Mouse (Mus musculus) Muller cell, postnatal 12 days (primary cell): ENCODE measurements around the gene Ranbp6.

Experiments
- DNase-seq: peaks from one replicate; pipeline ENCODE4 v3.0.0-alpha.2; 2015; ENCODE audit errors: inconsistent ontology term

The Ranbp6 gene

GRCm38 (mm10) chr19:29812581-29813460 lies at the start of gene Ranbp6:
Gene Ranbp6, minus strand, starts transcription at chr19:29812974.
- DNase-seq = peak; percentile 90

DNA sequence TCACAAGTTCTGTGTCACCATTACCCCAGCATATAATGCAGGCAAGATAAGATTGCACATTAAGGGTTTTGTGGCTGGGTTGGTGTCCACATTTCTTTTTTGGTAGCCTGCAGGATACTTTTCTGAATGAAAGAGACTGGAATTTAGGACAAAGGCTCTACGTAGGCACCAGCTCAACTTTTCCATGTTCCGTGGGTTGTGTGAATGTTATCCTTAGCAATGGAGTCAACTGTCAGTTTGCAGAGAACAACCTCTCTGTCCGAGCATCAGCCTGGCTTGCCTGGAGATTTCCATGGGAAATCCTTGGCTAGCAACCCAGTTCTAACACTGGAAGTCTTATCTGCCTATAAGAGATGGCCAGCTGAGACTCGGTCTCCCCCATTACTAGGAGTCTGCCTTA lies 48.0 kb upstream of the Ranbp6 start:
- DNase-seq = no peak

DNA sequence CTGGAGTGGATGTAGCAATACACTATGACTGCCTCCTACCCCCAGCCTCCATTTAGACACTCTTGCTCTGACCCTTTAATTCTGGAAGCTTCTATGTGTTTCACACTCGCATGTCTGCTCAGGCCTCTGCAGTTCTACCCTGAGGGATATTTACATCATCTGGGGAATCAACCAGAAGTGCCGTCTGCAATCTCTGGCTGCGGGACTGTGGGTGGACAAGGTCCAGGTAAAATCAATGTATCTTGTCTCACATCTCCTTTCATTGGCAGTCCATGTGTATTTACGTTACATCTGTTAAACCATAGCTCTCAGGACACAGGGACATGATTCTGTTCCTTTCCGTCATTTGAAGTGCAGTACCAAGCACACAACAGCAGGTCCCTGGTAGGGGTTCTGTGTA lies 44.5 kb upstream of the Ranbp6 start:
- no peak for DNase-seq

- no peak for DNase-seq
These were observed 40.9 kb upstream of the Ranbp6 start for GRCm38 (mm10) chr19:29853711-29854110.

DNA sequence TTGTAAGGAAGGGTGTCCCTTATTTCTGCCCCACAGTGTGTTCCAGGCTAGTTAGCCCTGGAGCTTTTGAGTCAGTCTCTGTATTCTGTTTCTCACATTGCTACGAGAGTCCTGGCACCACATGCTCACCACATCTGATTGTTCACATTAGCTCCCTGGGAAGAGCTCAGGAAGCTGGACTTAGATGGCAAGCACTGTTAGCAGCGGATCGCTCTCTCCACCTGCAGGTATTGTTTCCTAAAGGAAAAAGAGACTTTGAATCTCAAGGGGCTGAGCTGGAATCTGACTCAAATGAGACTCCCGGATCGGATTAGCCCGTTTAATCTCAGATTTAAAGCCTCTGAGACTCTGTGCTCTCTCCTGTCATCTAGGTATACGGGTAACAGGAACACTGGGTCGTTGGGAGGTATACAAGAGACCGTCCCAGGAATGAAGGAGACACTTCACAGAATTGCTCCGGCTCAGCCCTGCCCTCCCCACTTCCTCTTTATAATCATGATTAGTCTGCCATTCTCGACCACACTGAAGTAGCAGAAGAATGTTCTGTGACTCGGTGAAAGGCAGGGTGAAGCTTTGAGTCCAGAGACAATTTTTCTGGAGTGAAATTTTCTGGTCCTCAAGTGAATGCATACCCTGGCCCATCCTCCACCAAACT lies 38.4 kb upstream of the Ranbp6 start:
- peak; percentile 28 for DNase-seq

DNA sequence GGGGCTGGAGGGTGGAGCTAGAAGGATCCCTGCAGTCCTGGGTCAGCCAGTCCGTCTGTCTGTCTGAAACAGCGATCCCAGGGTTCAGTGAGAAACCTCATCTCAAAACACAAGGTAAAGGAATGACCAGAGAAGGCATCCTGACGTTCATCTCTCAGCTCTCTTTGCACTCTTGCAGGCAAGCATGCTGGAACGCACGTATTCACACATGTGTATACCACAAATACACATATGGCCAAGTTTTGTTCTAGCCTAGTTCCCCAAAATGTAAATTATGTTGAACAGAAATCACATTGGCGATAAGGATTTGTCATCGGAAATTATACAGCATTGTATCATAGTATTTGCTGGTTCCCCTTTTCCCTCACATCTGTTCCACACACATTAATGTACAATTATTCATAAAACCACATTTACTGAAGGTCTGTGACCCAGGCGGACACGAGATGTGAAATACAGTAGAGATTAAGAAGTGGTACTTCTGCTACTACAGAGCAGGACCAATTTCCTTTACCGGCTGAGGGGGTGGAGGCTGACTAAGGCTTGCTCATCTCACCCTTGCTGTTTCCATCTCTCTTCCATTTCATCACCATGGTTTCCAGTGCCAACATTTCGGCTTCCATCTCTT lies 37.3 kb upstream of the Ranbp6 start:
- DNase-seq = no peak

DNA sequence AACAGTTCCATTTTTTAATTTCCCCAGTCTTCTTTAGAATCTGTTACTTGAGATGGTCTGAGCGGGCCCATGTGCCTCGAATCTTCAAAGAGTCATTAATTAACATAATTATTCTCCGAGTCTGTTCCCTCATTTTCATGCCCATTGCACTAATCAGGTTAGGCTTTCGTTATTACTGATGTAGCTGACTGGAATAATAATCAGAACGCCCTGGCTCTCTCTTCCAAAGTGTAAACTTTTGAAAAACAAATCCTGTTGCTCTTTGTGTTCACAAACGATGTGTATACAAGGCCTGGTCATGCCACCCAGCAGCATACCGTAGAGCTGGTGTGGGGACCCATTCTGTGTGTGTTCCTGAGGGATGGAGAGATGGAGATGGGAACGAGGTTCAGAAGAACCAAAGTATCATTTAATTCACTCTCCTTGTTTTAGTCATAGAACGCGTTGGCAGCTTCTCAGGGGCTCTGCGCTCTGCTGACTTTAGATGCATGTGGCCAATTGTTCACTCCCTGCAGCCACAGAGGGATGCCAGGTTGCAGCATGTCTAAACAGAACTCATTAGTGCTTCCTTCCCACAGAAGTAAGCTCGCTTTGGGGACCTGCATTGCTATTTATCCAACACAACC lies 31.4 kb upstream of the Ranbp6 start:
- peak; percentile 95 for DNase-seq

DNA sequence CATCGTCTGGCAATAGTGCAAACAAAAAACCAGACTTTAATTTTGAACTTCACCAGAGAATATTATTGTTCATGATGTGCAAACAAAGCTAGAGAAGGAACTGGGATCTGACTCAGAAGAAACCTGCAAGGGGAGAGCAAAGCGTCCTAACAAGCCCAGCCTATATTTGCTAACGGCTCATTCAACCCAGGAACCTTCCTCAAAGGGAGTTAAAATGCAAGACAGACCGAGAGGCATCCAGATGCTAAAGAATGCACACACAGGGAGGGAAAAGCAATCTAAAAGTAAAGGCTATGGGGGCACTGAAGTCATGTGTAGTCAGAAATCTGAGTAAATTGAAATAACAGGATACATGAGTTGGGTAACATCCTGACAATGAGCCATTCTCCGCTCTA lies 30.9 kb upstream of the Ranbp6 start:
- no peak for DNase-seq

DNA sequence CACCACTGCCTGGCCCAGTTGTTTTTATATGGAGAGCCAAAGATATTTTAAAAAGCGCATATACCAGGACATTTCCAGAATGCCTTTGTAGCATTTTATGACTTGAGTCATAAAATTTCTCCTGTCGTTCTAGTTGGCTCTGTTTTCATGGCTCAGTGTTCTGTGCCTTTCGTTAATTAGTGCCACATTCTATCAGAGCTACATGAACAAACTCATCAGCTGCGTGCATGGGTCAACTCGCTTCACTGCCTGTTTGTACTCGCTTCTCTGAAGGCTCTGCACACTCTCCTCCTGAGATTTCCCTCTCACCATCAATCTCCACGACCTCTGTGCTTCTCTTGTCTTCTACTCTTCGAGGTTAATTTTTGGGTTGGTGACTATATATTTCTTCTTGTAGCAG lies 30.2 kb upstream of the Ranbp6 start:
- peak; percentile 96 for DNase-seq

DNA sequence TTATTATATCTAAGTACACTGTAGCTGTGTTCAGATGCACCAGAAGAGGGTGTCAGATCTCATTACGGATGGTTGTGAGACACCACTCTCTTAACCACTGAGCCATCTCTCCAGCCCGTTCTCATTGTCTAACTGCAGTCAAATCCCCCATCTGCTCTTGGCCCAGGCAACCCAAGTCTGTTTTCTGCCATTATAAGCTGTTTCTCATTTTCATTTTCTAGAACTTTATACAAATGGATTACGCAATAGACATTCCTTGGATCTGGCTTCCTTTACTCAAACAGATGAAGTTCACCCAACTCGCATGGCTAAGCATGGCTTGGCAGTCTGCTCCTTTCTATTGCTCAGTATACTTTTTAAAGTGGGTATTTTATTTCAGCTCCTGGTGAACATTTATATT lies 27.9 kb upstream of the Ranbp6 start:
- DNase-seq = peak; percentile 74

- peak; percentile 69 for DNase-seq
These were observed 25.9 kb upstream of the Ranbp6 start for GRCm38 (mm10) chr19:29838636-29839135.

DNA sequence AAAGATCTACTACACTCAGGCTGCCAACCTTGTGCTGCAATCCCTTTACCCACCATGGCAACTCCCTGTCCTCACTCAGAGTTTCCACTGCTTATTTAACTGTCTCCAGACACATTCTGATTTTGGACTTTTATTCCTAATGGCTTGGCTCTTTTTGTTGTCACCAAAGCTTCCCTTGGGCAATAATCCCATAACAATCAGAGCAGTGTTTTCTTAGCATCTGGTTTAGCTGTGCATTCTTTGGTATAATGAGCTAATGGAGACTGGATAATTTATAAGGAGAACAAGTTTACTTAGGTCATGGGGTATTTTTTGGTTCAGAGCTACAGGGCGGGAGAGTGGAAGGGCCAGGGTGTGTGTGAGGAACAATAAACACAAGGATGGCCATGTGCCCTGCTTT lies 25.4 kb upstream of the Ranbp6 start:
- DNase-seq = peak; percentile 92

DNA sequence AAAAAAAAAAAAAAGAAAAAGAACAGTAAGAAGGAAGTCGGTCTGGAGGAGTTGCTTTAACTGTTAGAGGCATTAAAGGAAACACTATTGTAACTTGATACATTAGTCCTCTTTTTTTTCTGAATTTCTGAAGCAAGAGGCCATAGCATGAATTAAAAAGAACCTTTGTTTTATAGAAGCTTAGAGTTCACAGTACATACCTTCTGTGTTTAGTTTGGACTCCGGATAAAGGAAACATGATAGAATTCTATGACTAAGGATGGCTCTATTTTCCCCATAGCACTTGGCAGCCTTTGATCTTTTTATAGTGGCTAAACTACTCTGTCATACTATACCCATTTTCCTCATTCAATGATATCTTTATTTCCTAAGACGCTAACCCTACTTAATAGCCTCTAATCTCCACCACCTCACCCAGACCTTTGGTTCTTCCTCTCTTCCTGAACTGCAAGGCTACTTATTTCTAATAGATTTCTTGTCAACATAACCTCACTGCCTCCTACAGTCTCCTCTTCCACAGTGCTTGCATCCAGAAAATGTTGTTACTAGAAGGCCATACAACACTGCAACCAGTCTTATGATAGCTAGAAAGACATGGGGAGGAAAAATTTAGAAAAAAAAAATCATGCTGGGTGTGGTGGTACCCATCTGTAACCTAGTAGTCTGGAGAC lies 22.7 kb upstream of the Ranbp6 start:
- DNase-seq = peak; percentile 60

DNA sequence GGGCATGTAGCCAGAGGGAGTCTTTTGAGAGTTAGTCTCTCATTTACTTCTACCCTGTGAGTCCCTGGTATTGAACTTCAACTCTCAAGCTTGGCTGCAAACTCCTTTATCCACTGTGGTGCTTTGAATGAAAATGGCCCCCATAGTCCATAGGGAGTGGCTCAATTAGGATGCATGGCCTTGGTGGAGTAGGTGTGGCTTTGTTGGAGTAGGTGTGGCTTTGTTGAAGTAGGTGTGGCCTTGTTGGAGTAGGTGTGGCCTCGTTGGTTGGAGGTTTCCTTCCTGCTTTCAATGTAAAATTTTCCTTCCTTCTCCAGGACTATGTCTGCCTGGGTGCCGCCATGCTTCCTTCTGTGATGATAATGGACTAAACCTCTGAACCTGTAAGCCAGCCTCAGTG lies 18.1 kb upstream of the Ranbp6 start:
- no peak for DNase-seq

GRCm38 (mm10) chr19:29828558-29828957 lies 15.8 kb upstream of the Ranbp6 start:
- no peak for DNase-seq

GRCm38 (mm10) chr19:29826686-29827085 lies 13.9 kb upstream of the Ranbp6 start:
- DNase-seq = peak; percentile 42

DNA sequence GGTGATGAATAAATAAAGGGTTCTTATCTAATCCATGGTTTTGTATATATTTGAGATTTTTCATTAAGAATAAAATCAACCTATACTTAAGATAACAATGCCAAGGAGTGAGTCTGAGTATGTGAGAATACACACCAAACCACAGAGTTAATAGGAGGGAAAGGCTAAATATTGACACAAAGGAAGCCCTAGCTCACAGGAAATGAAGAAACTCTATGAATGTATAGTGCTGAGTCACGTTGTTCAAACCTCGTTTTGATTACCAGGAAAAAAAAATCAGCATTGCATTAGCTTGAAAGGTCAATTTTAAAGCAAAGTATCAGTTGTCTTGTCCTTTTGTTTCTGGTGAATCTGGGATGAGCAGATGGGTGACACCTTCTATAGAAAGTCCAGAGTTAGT lies 12.2 kb upstream of the Ranbp6 start:
- no peak for DNase-seq

DNA sequence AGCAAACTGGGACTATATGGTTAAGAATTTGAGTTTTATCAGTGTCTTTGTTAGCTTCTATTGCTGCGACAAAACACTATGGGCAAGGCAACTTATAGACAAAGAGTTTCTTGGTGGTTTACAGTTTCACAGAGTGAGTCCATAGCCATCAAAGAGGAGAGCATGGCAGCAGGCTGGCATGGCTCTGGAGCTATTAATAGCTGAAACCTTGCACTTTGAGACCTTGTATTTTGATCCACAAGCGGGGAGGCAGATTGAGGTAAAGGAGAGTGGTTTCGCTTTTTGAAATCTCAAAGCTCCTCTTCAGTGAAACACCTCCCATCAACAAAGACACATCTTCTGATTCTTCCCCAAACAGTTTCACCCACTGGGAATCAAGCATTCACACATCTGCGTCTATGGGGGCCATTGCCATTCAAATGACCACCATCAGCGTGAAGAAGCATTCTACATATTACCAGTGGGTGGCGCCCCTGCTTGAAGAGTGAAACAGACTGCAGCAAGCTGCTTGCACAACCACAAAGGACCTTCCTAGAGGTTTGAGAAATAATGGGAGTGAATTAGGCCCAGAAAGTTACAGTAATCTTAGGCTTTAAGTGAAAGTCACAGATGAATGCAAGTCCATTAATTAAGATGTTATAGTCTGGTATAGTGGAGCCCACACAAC lies 11.4 kb upstream of the Ranbp6 start:
- peak; percentile 47 for DNase-seq

DNA sequence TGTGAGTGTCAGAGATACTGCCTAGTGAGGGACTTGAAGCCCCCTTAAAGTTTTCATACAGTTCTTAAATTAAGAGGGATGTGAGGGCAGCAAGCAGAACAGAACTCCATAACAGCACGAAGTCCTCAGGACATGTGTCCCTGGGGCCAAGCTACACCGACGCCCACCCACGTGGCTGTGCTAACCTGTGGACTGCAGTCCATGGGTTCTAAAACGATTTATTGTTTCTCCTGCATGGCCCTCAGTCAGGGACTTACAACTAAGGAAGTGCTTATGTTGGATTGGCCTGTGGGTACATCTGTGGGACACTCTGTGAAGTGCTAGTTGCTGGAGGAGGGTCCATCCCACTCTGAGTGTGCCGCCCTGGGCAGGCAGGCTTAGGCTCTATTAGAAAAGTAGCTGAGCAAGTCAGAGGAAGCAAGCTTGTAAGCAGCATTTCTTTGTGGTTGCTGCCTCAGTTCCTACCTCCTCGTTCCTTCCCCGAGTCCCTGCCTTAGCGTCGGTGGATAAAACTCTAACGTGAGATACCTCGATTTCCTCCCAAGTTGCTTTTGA lies 10.8 kb upstream of the Ranbp6 start:
- no peak for DNase-seq

DNA sequence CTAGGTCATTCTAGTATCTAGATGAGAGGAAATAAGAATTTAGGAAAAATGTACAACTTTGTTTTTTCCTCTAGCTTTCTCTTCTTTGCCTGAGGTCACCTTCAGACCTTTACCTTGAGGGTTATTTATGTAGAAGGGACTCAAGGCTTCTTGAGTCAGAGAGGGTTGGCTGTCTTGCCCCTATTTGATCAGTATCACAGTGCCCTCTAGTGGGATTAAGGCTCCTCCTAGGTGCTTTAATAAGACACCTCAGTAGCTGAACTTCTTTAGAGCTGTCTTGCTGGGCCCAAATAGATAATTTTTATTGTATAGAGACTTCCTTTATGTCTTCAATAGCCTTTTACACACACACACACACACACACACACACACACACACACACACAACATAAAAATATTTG lies 8.2 kb upstream of the Ranbp6 start:
- no peak for DNase-seq

DNA sequence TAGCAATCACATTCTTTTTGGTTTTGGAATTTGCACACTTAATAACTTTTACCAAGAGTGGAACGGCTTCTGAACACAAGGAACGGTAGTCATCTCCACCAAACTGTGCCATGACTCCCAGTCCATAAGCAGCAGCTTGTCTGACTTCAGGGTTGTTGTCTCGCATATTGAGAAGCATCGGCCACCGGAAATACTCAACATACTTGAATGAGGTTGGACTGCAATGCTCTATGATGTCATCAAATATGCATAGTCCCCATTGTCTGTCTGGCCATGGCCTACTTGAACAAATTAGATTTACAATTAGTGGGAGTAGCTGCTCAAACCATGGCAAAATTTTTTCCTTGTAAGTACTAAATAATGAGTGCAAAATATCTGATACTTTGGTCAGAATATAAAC lies 2.8 kb downstream of the Ranbp6 start:
- no peak for DNase-seq
